Mouse (Mus musculus) liver, embryonic 16.5 days (tissue): ENCODE data around the gene Cdkal1. TPM values are rescaled to one million over a fixed set of nuclear protein-coding genes. Genes with fewer than 3 reads are reported as not detected.
A peak's percentile ranks its signal among the peaks of the same experiment; 100 is the strongest.

Experiments
- ATAC-seq: fragments of 200-750 bp; cut with Nextera tagmentation; 2 replicates; pipeline ENCODE4 v1.8.0; 2017; ENCODE audit warnings: low read depth, mild to moderate bottlenecking, moderate number of reproducible peaks, moderate library complexity
- H3K27ac ChIP-seq: fragments of 300-500 bp; sonication (generic); 2 replicates; pipeline ENCODE4 v1.5.1; 2014; ENCODE audit warnings: mild to moderate bottlenecking, low read length
- H3K27me3 ChIP-seq: fragments of 300-500 bp; sonication (generic); 2 replicates; pipeline ENCODE4 v1.6.1; 2014; ENCODE audit warnings: low read depth, low read length, mixed read lengths; ENCODE audit not compliant: control insufficient read depth, insufficient read depth
- H3K36me3 ChIP-seq: fragments of 300-500 bp; sonication (generic); 2 replicates; pipeline ENCODE4 v1.6.1; 2014; ENCODE audit warnings: mild to moderate bottlenecking; ENCODE audit not compliant: control insufficient read depth, insufficient read depth
- H3K4me1 ChIP-seq: fragments of 300-500 bp; sonication (generic); 2 replicates; pipeline ENCODE4 v1.6.1; 2014; ENCODE audit warnings: low read depth, low read length, mixed read lengths; ENCODE audit not compliant: control insufficient read depth
- H3K4me2 ChIP-seq: fragments of 300-500 bp; sonication (generic); 2 replicates; pipeline ENCODE4 v1.6.1; 2014; ENCODE audit warnings: low read depth, low read length, mixed read lengths
- H3K4me3 ChIP-seq: fragments of 300-500 bp; sonication (generic); 2 replicates; pipeline ENCODE4 v1.5.1; 2014; ENCODE audit warnings: low read depth, mild to moderate bottlenecking, low read length
- H3K9ac ChIP-seq: fragments of 300-500 bp; sonication (generic); 2 replicates; pipeline ENCODE4 v1.6.1; 2014; ENCODE audit warnings: low read depth, low read length
- H3K9me3 ChIP-seq: fragments of 300-500 bp; sonication (generic); replicated peaks from 2 replicates; pipeline ENCODE4 v1.6.1; 2016; ENCODE audit warnings: low read length; ENCODE audit not compliant: control insufficient read depth
- WGBS: fragments of 180-500 bp; shearing (Covaris S2); extraction: QIAGEN DNeasy Blood & Tissue Kit; methylation state at CpG from one replicate; pipeline ENCODE4 v1.1.7; 2014; ENCODE audit not compliant: insufficient replicate concordance; 5-methylcytosine and 5-hydroxymethylcytosine counted together
- polyA plus RNA-seq: library from polyadenylated mRNA; unstranded; fragments of >200 nt; fragmentation: Nextera tagmentation; extraction: Ambion mirVana; gene quantifications from 2 replicates; pipeline ENCODE4 v1.2.1, GENCODE M21; 2015

Gene Cdkal1
- polyA plus RNA-seq, 1 experiment from 2014 or later, result 9.3 TPM

DNA sequence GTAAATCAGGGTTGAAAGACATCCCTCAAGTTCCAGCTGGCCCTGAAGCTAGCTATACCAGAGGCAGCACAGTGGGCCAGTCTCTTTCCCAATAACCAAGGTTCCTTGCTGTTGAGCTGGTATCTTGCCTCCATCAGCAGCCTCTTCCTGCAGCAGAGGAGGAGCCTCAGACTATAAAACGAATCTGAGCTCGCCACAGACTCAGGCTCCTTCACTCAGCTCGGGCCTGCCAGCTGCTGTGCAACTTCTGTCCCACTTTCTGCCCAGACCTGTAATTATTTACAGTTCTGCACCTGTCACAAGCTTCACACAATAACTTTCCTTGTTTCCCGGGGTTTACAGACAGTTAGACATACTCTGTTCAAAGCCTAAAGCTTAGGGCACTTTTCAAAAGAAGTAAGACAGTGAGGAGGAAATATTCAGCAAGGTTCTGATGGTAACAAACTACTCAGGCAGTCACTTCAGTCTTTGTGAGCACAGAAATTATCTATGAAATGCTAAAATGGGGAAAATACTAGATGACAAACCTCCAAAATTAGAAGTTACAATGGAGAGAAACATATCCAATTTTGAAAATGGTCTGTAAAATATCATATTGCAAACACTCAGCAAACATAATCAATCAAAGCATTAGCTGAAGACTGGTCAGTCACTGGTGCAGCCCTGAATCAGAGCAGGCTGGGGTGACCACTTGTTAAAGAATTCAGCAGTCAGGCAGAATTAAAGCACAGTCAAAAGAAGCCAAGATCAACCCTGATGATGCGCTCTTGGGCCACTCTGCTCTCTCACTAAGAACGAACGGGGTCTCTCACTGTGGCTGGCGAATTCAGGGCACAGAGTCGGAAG, 108.8 kb downstream of the Cdkal1 start:
- no peaks in the 10 kb centered on the region for H3K36me3 ChIP-seq
- H3K4me3 ChIP-seq, result no peak overlapping the region
- no peak overlapping the region for H3K9ac ChIP-seq
- H3K9me3 ChIP-seq, result no peaks in the 10 kb centered on the region
- no peaks in the 10 kb centered on the region for H3K27me3 ChIP-seq
- no peak overlapping the region for H3K4me2 ChIP-seq
- WGBS, result 56% methylated on average over 9 of the region's 9 CpGs
- no peak for ATAC-seq
- H3K27ac ChIP-seq, result no peak overlapping the region
- no peaks in the 10 kb centered on the region for H3K4me1 ChIP-seq

DNA sequence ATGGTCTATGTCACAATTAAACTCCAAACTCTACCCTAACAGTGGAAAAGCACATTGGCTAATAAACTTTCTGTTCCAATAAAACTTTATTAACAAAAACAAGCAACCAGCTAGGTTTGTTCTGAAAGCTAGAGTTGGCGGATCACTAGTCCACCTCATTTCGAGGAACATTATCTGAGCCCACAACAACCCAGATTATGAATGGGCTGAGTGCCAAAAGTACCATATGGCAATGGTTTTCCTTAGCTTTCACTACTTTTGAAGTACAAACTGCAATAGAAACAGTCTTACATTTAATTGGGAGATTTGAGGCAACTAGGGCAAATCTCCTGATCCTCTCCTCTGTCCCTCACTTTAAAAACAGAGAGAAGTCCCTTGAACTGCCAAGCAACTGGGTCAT, 110.4 kb downstream of the Cdkal1 start:
- no peak overlapping the region for H3K9ac ChIP-seq
- H3K4me2 ChIP-seq, result no peak overlapping the region
- H3K4me1 ChIP-seq, result no peaks in the 10 kb centered on the region
- no peak overlapping the region for H3K27ac ChIP-seq
- H3K9me3 ChIP-seq, result no peaks in the 10 kb centered on the region
- no peak for ATAC-seq
- WGBS, result 41% methylated on average over 2 of the region's 2 CpGs
- no peak overlapping the region for H3K4me3 ChIP-seq
- H3K27me3 ChIP-seq, result no peaks in the 10 kb centered on the region
- no peaks in the 10 kb centered on the region for H3K36me3 ChIP-seq

DNA sequence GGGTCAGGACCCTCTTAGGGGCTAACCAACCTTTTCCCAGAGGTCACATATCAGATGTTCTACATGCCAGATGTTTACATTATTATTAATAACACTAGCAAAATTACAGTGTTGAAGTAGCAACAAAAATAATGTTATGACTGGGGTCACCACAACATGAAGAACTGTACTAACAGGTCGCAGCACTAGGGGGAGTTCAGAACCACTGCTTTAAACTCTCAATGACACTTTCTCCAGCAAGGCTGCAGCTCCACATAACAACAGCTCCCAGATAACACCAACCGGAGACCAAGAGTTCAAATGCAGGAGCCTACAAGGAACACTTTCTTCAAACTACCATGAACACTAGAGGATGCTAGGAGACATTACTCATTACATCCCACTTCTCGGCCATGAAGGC, 111.3 kb downstream of the Cdkal1 start:
- no peaks in the 10 kb centered on the region for H3K9me3 ChIP-seq
- no peaks in the 10 kb centered on the region for H3K4me1 ChIP-seq
- no peak overlapping the region for H3K9ac ChIP-seq
- no peaks in the 10 kb centered on the region for H3K36me3 ChIP-seq
- H3K27ac ChIP-seq, result no peak overlapping the region
- no peak for ATAC-seq
- H3K27me3 ChIP-seq, result no peaks in the 10 kb centered on the region
- 59% methylated on average over 3 of the region's 3 CpGs for WGBS
- no peak overlapping the region for H3K4me2 ChIP-seq
- no peak overlapping the region for H3K4me3 ChIP-seq

DNA sequence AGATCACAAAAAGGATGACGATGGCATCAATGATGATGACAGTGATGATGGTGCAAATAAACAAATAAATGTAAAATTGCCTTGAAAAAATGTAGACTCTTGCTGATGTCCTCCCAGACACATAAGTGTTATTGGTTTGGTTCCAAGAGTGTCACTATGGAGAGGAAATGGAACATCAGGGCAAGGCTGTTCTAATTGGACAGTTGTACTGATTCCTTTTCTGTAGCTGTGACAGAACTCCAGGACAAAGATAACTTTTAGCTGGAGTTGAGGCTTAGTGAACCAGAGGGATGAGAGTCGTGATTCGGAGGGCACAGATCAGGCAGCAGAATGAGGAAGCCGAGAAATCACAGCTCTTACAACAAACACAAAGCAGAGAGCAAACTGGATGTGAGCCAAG, 111.7 kb downstream of the Cdkal1 start:
- no peaks in the 10 kb centered on the region for H3K4me1 ChIP-seq
- no peak for ATAC-seq
- H3K9me3 ChIP-seq, result no peaks in the 10 kb centered on the region
- WGBS, result 67% methylated on average over 4 of the region's 4 CpGs
- no peaks in the 10 kb centered on the region for H3K36me3 ChIP-seq
- H3K27me3 ChIP-seq, result no peaks in the 10 kb centered on the region
- no peak overlapping the region for H3K27ac ChIP-seq
- H3K9ac ChIP-seq, result no peak overlapping the region
- H3K4me2 ChIP-seq, result no peak overlapping the region
- no peak overlapping the region for H3K4me3 ChIP-seq

DNA sequence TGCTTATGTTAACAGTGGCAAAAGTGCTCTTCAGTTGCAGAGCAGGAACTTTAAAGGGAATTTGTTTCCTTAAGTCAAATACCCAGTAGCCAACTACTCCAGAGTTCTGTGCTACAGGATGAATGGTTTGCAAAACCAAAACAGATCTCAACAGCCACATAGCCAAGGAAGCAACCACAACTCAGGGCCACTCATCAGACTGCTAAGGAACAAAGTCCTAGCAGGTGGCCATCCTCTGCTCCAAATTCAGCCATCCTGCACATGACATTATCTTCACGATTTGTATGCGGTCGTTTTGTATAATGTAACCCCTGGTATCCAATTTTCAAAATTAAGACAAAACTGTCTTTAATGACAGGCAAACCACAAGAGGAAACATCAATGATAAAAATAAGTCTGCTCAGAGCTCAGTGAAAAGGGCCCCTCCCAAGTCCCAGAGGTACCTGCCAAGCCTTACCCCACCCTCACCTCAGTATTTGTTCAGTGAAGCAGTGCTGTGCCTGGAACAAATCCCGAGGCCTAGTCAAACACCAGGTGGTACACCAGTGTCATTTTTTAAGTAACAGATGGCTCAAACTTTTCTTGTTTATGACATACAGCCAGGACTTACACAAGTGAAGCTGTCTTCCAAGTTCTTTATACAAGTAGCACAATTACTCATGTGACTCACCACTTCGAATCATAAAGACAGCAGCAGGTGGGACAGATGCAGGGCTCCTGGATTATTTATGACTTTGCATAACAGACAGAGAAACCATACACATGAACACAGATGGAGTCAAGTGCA, 117.6 kb downstream of the Cdkal1 start:
- Histone ChIP-seq H3K27me3 (no peaks in the 10 kb centered on the region), H3K9me3 (no peaks in the 10 kb centered on the region), H3K9ac (no peak overlapping the region), H3K4me3 (no peak overlapping the region), H3K4me1 (no peaks in the 10 kb centered on the region), H3K4me2 (no peak overlapping the region), H3K27ac (no peak overlapping the region), H3K36me3 (no peaks in the 10 kb centered on the region)
- 33% methylated on average over 5 of the region's 5 CpGs for WGBS
- ATAC-seq, result 0 out of 2 replicates have a peak, but pooled peaks have one; percentile 39

DNA sequence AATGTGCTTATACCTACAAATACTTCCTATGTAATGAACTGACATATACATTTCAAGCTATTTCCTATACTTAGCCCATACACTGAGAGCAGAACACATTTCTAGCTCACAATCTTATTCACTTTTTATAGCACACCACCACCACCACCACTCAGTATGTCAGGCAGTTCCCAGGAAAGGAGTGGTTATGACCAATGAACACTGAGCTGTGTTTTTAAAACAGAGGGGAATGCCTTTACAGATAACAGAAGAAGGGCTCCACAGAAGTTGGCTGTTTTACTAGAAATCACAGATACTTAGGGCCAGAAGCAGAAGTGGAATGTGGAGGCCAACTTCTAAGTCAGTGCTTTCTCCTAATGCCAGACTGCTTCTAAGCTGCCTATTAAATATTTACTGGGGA, 121.0 kb downstream of the Cdkal1 start:
- no peak overlapping the region for H3K4me2 ChIP-seq
- H3K4me3 ChIP-seq, result no peak overlapping the region
- no peaks in the 10 kb centered on the region for H3K27me3 ChIP-seq
- H3K9me3 ChIP-seq, result no peaks in the 10 kb centered on the region
- H3K36me3 ChIP-seq, result no peaks in the 10 kb centered on the region
- ATAC-seq, result no peak
- no peaks in the 10 kb centered on the region for H3K4me1 ChIP-seq
- no peak overlapping the region for H3K9ac ChIP-seq
- H3K27ac ChIP-seq, result no peak overlapping the region

DNA sequence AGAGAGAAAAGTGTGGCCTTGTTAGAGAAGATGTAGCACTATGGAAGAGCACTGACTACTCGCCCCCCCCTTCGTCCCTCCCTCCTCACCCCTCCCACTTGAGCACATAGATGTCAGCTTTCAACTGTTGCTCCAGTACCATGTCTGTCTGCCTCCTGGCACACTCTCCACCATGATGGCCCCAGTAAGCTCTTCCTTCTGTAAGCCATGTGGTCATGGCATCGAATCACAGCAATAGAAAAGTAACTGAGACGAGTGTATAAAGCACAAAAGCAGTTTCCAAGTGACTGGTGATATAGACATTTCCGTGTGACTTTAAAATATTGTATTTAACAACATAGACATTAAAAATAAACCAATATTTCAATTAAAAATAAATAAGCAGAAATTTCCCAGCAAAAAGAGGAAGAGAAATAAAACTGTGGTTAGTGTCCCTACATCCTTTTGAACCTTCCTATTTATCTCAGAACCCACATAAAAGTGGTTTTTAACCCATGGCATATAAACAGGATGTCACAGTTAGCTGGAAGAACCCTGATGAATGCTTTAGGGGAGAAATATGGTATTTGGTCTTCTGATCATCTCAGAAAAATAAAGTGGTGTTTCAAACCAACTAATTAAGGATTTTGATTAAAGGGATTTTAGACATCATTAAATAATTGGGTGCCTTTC, 129.2 kb downstream of the Cdkal1 start:
- no peak for ATAC-seq
- Histone ChIP-seq H3K4me3 (no peak overlapping the region), H3K27ac (no peak overlapping the region), H3K36me3 (no peaks in the 10 kb centered on the region), H3K4me2 (no peak overlapping the region), H3K27me3 (no peaks in the 10 kb centered on the region), H3K9me3 (no peaks in the 10 kb centered on the region), H3K4me1 (no peaks in the 10 kb centered on the region), H3K9ac (no peak overlapping the region)
- WGBS, result 52% methylated on average over 5 of the region's 5 CpGs

DNA sequence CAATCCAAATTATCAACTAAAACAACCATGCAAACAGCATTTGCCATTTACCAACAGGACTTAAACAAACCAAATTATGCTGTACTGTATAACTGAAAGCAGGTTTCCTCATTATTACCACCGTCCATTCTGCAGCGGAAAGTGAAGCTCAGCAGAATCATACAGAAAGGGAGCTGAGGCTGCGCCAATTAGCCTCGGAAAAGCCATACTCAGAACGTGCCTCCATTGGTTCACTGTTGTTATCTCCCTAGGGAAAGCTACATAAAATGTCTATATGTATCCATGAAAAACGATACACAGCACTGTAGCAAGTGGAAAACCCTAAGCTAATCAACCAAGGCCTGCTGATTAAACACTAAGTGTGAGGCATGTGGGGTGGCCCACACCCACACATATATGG, 130.6 kb downstream of the Cdkal1 start:
- Histone ChIP-seq H3K4me2 (no peak overlapping the region), H3K4me3 (no peak overlapping the region), H3K9me3 (no peaks in the 10 kb centered on the region), H3K36me3 (no peaks in the 10 kb centered on the region), H3K27ac (no peak overlapping the region), H3K4me1 (no peaks in the 10 kb centered on the region), H3K27me3 (no peaks in the 10 kb centered on the region), H3K9ac (no peak overlapping the region)
- WGBS, result 68% methylated on average over 6 of the region's 6 CpGs
- ATAC-seq, result no peak

DNA sequence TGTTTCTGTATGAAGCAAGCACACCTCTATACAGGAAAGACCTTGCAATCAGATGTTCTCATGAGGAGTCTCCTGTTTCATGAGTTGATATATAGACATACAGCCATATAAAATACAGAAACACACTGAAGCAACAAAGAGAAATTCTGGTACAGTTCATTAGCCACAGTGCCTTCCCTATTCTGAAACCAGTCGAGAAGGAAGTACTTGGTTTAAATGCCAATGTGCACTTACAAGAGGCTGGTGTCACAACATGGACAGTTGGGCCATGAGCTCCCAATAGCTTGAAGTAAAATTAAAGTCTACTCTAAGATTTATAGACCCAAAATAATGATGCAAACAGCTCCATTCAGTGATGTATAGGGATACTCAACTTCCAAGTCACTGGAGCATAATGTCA, 132.3 kb downstream of the Cdkal1 start:
- Histone ChIP-seq H3K27ac (no peak overlapping the region), H3K4me2 (no peak overlapping the region), H3K4me3 (no peak overlapping the region), H3K27me3 (no peaks in the 10 kb centered on the region), H3K9ac (no peak overlapping the region), H3K4me1 (no peaks in the 10 kb centered on the region), H3K9me3 (no peaks in the 10 kb centered on the region), H3K36me3 (no peaks in the 10 kb centered on the region)
- 25% methylated on average over 1 of the region's 1 CpGs for WGBS
- no peak for ATAC-seq
